Mouse (Mus musculus) frontal cortex, adult 2 months (tissue): ENCODE results near the gene Pgap2. TPM values are rescaled to one million over a fixed set of nuclear protein-coding genes. Genes with fewer than 3 reads are reported as not detected.
A peak's percentile ranks its signal among the peaks of the same experiment; 100 is the strongest.

Experiments
- DNase-seq, 2 experiments: peaks; one replicate each; pipeline ENCODE4 v3.0.0; 2022; ENCODE audit warnings: low spot score in 1 of 2; ENCODE audit errors: extremely low spot score in 1 of 2
- polyA plus RNA-seq: library from polyadenylated mRNA; depleted of rRNA; stranded (reverse); fragments of >200 nt; gene quantifications from 2 replicates; pipeline ENCODE4 v1.2.3, GENCODE M21; 2012; rRNA removed

Pgap2 gene
- 26.0 and 27.4 TPM in 2 replicates for polyA plus RNA-seq

- DNase-seq = peak; percentile 99
Measured at GRCm38 (mm10) chr7:102209756-102210721, at the start of gene Pgap2, which contains the start of gene Nup98. Gene Pgap2, plus strand, starts transcription at chr7:102210208. Gene Nup98, minus strand, starts transcription at chr7:102210176.

- DNase-seq = no peak
Measured at GRCm38 (mm10) chr7:102170300-102170699, 39.7 kb upstream of the Pgap2 start.

GRCm38 (mm10) chr7:102183849-102184248 lies 26.2 kb upstream of the Pgap2 start:
- DNase-seq = no peak

GRCm38 (mm10) chr7:102192356-102192755 lies 17.7 kb upstream of the Pgap2 start:
- DNase-seq = peak in 1 of 2 experiments; percentile 15

GRCm38 (mm10) chr7:102200576-102200975 lies 9.4 kb upstream of the Pgap2 start:
- no peak for DNase-seq

GRCm38 (mm10) chr7:102200996-102201785 lies 8.8 kb upstream of the Pgap2 start:
- DNase-seq = no peak

- no peak for DNase-seq
Measured at GRCm38 (mm10) chr7:102204296-102204857, 5.6 kb upstream of the Pgap2 start.

GRCm38 (mm10) chr7:102205646-102206045 lies 4.4 kb upstream of the Pgap2 start:
- DNase-seq = no peak

- no peak for DNase-seq
Measured at GRCm38 (mm10) chr7:102208806-102209363, 1.1 kb upstream of the Pgap2 start.

GRCm38 (mm10) chr7:102211071-102211470 lies 1.1 kb downstream of the Pgap2 start:
- no peak for DNase-seq

- peak in 1 of 2 experiments; percentile 30 for DNase-seq
Measured at GRCm38 (mm10) chr7:102221899-102222298, 11.9 kb downstream of the Pgap2 start.

- peak in 1 of 2 experiments; percentile 44 for DNase-seq
Measured at GRCm38 (mm10) chr7:102222336-102222735, 12.3 kb downstream of the Pgap2 start.

- DNase-seq = peak in 1 of 2 experiments; percentile 62
Measured at GRCm38 (mm10) chr7:102222830-102223556, 13.0 kb downstream of the Pgap2 start.

- no peak for DNase-seq
Measured at GRCm38 (mm10) chr7:102223883-102224738, 14.1 kb downstream of the Pgap2 start.

GRCm38 (mm10) chr7:102226051-102226450 lies 16.0 kb downstream of the Pgap2 start:
- no peak for DNase-seq

- DNase-seq = no peak
Measured at GRCm38 (mm10) chr7:102228049-102228670, 18.2 kb downstream of the Pgap2 start.

- no peak for DNase-seq
Measured at GRCm38 (mm10) chr7:102229814-102230213, 19.8 kb downstream of the Pgap2 start.

- DNase-seq = no peak
Measured at GRCm38 (mm10) chr7:102233059-102233458, 23.1 kb downstream of the Pgap2 start.
